Mouse (Mus musculus) stomach, postnatal 0 days (tissue): ENCODE measurements around the gene Pip5k1b.

Source experiments
- CTCF ChIP-seq: IDR thresholded peaks from 2 replicates; pipeline ENCODE4 v1.5.1; 2016; ENCODE audit warnings: antibody characterized with exemption, low read depth, mild to moderate bottlenecking, moderate library complexity
- EP300 ChIP-seq: optimal IDR thresholded peaks from 2 replicates; pipeline ENCODE3; 2016; ENCODE audit warnings: antibody characterized with exemption

DNA sequence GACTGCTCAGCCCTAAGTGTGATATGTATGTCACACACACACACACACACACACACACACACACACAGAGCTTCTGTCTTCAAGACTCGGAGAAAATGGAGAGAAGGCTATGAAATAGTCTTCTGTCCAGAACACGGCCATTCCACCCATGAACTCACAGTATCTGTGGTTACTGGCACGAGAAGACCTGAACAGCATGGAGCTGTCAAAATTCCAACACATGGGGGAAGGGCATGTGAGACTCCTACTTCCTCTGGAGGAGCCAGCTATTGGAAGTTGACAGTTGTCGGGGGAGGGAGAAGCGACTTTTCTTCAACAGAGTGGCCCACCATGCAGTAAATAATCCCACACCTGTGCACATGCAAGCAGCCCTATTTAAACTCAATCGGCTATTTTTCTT, 121.4 kb downstream of the Pip5k1b start:
- TF ChIP-seq EP300: no peak
- no peak for TF ChIP-seq CTCF
